Mouse (Mus musculus) stomach, embryonic 14.5 days (tissue): ENCODE results near the gene Gcsh. TPM values are rescaled to one million over a fixed set of nuclear protein-coding genes. Genes with fewer than 3 reads are reported as not detected.

Experiments
- polyA plus RNA-seq: library from polyadenylated mRNA; unstranded; fragments of >200 nt; fragmentation: Nextera tagmentation; extraction: Ambion mirVana; gene quantifications from 2 replicates; pipeline ENCODE4 v1.2.1, GENCODE M21; 2014

Gcsh gene
- polyA plus RNA-seq, 1 experiment from 2014 or later, result 143 TPM

Other genes starting within 250 kb of the Gcsh start
- 73.4 and 86.0 TPM in 2 replicates for gene Cmc2, start 72.1 kb downstream of the Gcsh start, polyA plus RNA-seq
- gene Cenpn, start 71.8 kb downstream of the Gcsh start, polyA plus RNA-seq, result 42.1 and 43.6 TPM in 2 replicates
- gene Atmin, start 50.1 kb downstream of the Gcsh start, polyA plus RNA-seq, result 10.9 and 12.2 TPM in 2 replicates
- gene 1700030J22Rik, start 14.6 kb downstream of the Gcsh start, polyA plus RNA-seq, result 1.5 and 2.0 TPM in 2 replicates
- gene Pkd1l2, start 88.9 kb upstream of the Gcsh start, polyA plus RNA-seq, result not detected in 2 replicates
- 0.38 and 0.82 TPM in 2 replicates for gene Bco1, start 102.3 kb upstream of the Gcsh start, polyA plus RNA-seq
- 3.9 and 4.2 TPM in 2 replicates for gene Gan, start 164.6 kb upstream of the Gcsh start, polyA plus RNA-seq